Mouse (Mus musculus) lung, adult 2 months (tissue): ENCODE results near the gene Trappc10.

Experiments
- CTCF ChIP-seq: fragments of 200-500 bp; IDR thresholded peaks from 2 replicates; pipeline ENCODE4 v1.5.1; 2011; ENCODE audit warnings: mild to moderate bottlenecking, low read length, control low read depth; ENCODE audit not compliant: insufficient read depth
- POLR2A ChIP-seq: fragments of 200-500 bp; IDR thresholded peaks from 2 replicates; pipeline ENCODE4 v1.6.1; 2011; ENCODE audit warnings: low read depth, mild to moderate bottlenecking, control low read depth, low read length, borderline replicate concordance; ENCODE audit errors: extremely low read depth

GRCm38 (mm10) chr10:78259702-78260101 is 15.3 kb upstream of the Trappc10 start:
- TF ChIP-seq CTCF: no peak
- TF ChIP-seq POLR2A: no peak
